Mouse (Mus musculus): Measurements from ENCODE around the gene Stat5a. TPM values are rescaled to one million over a fixed set of nuclear protein-coding genes. Genes with fewer than 3 reads are reported as not detected.

Gene Stat5a
- total and polyA plus RNA-seq, 3 experiments: 17.5 to 23.6 (median 23.0) TPM

- TF ChIP-seq TBP (conservative IDR thresholded peaks at IDR 0.05; ENCODE audit: low read depth, low read length) (no peak), SMC3 (IDR thresholded peaks at IDR 0.05; ENCODE audit: low read depth, low read length) (no peak), ETS1 (conservative IDR thresholded peaks at IDR 0.05; ENCODE audit: low read depth, low read length) (no peak)
- dilution Hi-C loops (cut with MboI; ENCODE audit: extremely low pct_ligation_motif_present, extremely low pct_unique_long_range_greater_than_20kb, low sequenced_read_pairs): no loop called here
- Histone ChIP-seq H3K79me2 (replicated peaks; ENCODE audit: control insufficient read depth, extremely low read depth, insufficient read depth, poor library complexity, severe bottlenecking) (no peaks in the 10 kb centered on the region), H3K4me3 (replicated peaks in 1 of 3; ENCODE audit: low read depth in 2 of 3, low read length in 2 of 3, poor library complexity in 1 of 3) (no peak overlapping the region), H3K4me1 (ENCODE audit: control insufficient read depth in 1 of 2, insufficient read depth in 2 of 2) (0 out of 4 replicates have a peak, but pooled peaks cover 0 to 3% of the 10 kb centered on the region in 2 experiments), H3K36me3 (replicated peaks in 1 of 2; ENCODE audit: control insufficient read depth in 1 of 2, insufficient read depth in 1 of 2, low read length in 1 of 2) (peaks cover 76 to 100% of the 10 kb centered on the region in 2 experiments), H3K27me3 (replicated peaks) (no peaks in the 10 kb centered on the region), H3K9me3 (replicated peaks; ENCODE audit: low read length) (no peaks in the 10 kb centered on the region), H3K27ac (ENCODE audit: insufficient read depth, low read depth) (no peak overlapping the region), H3K9ac (ENCODE audit: insufficient read depth, low read depth) (no peak overlapping the region), H3K4me2 (ENCODE audit: insufficient read depth, low read depth, poor library complexity, severe bottlenecking) (no peak overlapping the region)
- DNase-seq (ENCODE audit: extremely low read depth): no peak
- in situ Hi-C loops (cut with MboI; ENCODE audit: low pct_ligation_motif_present, low pct_unique_long_range_greater_than_20kb, low sequenced_read_pairs): no loop called here
These were observed 28.1 kb downstream of the Stat5a start for GRCm38 (mm10) chr11:100887236-100887635.

GRCm38 (mm10) chr11:100887764-100888163 lies 28.6 kb downstream of the Stat5a start:
- H3K27ac ChIP-seq (ENCODE audit: insufficient read depth, low read depth): no peak overlapping the region

GRCm38 (mm10) chr11:100888348-100888820 lies 29.2 kb downstream of the Stat5a start:
- no peak overlapping the region for H3K9ac ChIP-seq (ENCODE audit: insufficient read depth, low read depth)
- dilution Hi-C loops (cut with MboI; ENCODE audit: extremely low pct_ligation_motif_present, extremely low pct_unique_long_range_greater_than_20kb, low sequenced_read_pairs): no loop called here

More at GRCm38 (mm10) chr11:100887764-100888163, 28.6 kb downstream of the Stat5a start:
- DNase-seq (ENCODE audit: extremely low read depth): no peak
- peaks cover 77 to 100% of the 10 kb centered on the region in 2 experiments for H3K36me3 ChIP-seq (replicated peaks in 1 of 2; ENCODE audit: control insufficient read depth in 1 of 2, insufficient read depth in 1 of 2, low read length in 1 of 2)
- H3K4me3 ChIP-seq (replicated peaks in 1 of 3; ENCODE audit: low read depth in 2 of 3, low read length in 2 of 3, poor library complexity in 1 of 3): no peak overlapping the region
- in situ Hi-C loops (cut with MboI; ENCODE audit: low pct_ligation_motif_present, low pct_unique_long_range_greater_than_20kb, low sequenced_read_pairs) (no loop called here), dilution Hi-C loops (cut with MboI; ENCODE audit: extremely low pct_ligation_motif_present, extremely low pct_unique_long_range_greater_than_20kb, low sequenced_read_pairs) (no loop called here)
- no peak overlapping the region for H3K4me2 ChIP-seq (ENCODE audit: insufficient read depth, low read depth, poor library complexity, severe bottlenecking)
- no peaks in the 10 kb centered on the region for H3K9me3 ChIP-seq (replicated peaks; ENCODE audit: low read length)
- H3K27me3 ChIP-seq (replicated peaks): no peaks in the 10 kb centered on the region
- H3K9ac ChIP-seq (ENCODE audit: insufficient read depth, low read depth): no peak overlapping the region
- no peaks in the 10 kb centered on the region for H3K79me2 ChIP-seq (replicated peaks; ENCODE audit: control insufficient read depth, extremely low read depth, insufficient read depth, poor library complexity, severe bottlenecking)
- H3K4me1 ChIP-seq (ENCODE audit: control insufficient read depth in 1 of 2, insufficient read depth in 2 of 2): 0 out of 4 replicates have a peak, but pooled peaks cover 0 to 3% of the 10 kb centered on the region in 2 experiments
- TF ChIP-seq USF2 (conservative IDR thresholded peaks at IDR 0.05; ENCODE audit: low read depth, low read length) (no peak), BHLHE40 (IDR thresholded peaks at IDR 0.05; ENCODE audit: low read depth, low read length) (no peak), HCFC1 (IDR thresholded peaks at IDR 0.05; ENCODE audit: low read depth, low read length) (no peak), JUN (IDR thresholded peaks at IDR 0.05; ENCODE audit: insufficient read depth, low read depth, low read length) (no peak), E2F4 (IDR thresholded peaks at IDR 0.05; ENCODE audit: insufficient replicate concordance, low read depth, low read length) (no peak), CTCF (conservative IDR thresholded peaks at IDR 0.05 in 1 of 2, IDR thresholded peaks at IDR 0.05 in 1 of 2; ENCODE audit: low read depth in 2 of 2, low read length in 2 of 2) (no peak), KAT2A (IDR thresholded peaks at IDR 0.05; ENCODE audit: insufficient replicate concordance, low read length) (no peak), GABPA (IDR thresholded peaks at IDR 0.05; ENCODE audit: insufficient replicate concordance, low read depth, low read length) (no peak), IRF4 (IDR thresholded peaks at IDR 0.05; ENCODE audit: low read depth, low read length) (no peak), SIN3A (IDR thresholded peaks at IDR 0.05; ENCODE audit: low read length) (no peak), JUND (conservative IDR thresholded peaks at IDR 0.05; ENCODE audit: low read depth, low read length) (no peak)

More at GRCm38 (mm10) chr11:100888348-100888820, 29.2 kb downstream of the Stat5a start:
- no peak overlapping the region for H3K27ac ChIP-seq (ENCODE audit: insufficient read depth, low read depth)
- no peak overlapping the region for H3K4me3 ChIP-seq (replicated peaks in 1 of 3; ENCODE audit: low read depth in 2 of 3, low read length in 2 of 3, poor library complexity in 1 of 3)
- H3K79me2 ChIP-seq (replicated peaks; ENCODE audit: control insufficient read depth, extremely low read depth, insufficient read depth, poor library complexity, severe bottlenecking): no peaks in the 10 kb centered on the region
- no peaks in the 10 kb centered on the region for H3K9me3 ChIP-seq (replicated peaks; ENCODE audit: low read length)
- in situ Hi-C loops (cut with MboI; ENCODE audit: low pct_ligation_motif_present, low pct_unique_long_range_greater_than_20kb, low sequenced_read_pairs): no loop called here
- H3K4me2 ChIP-seq (ENCODE audit: insufficient read depth, low read depth, poor library complexity, severe bottlenecking): no peak overlapping the region
- 0 out of 4 replicates have a peak, but pooled peaks cover 0 to 3% of the 10 kb centered on the region in 2 experiments for H3K4me1 ChIP-seq (ENCODE audit: control insufficient read depth in 1 of 2, insufficient read depth in 2 of 2)
- H3K27me3 ChIP-seq (replicated peaks): no peaks in the 10 kb centered on the region
- H3K36me3 ChIP-seq (replicated peaks in 1 of 2; ENCODE audit: control insufficient read depth in 1 of 2, insufficient read depth in 1 of 2, low read length in 1 of 2): peaks cover 79 to 100% of the 10 kb centered on the region in 2 experiments
- DNase-seq (ENCODE audit: extremely low read depth): no peak
- TF ChIP-seq KAT2A (IDR thresholded peaks at IDR 0.05; ENCODE audit: insufficient replicate concordance, low read length) (no peak), MAFK (IDR thresholded peaks at IDR 0.05; ENCODE audit: insufficient replicate concordance, low read length) (no peak), SIN3A (IDR thresholded peaks at IDR 0.05; ENCODE audit: low read length) (no peak), JUN (IDR thresholded peaks at IDR 0.05; ENCODE audit: insufficient read depth, low read depth, low read length) (no peak)
